Mouse (Mus musculus): ENCODE data around the gene Mmp12. TPM values are rescaled to one million over a fixed set of nuclear protein-coding genes. Genes with fewer than 3 reads are reported as not detected.

The Mmp12 gene
- polyA plus RNA-seq, 1 experiment from 2014 or later: not detected

Other genes with a start within 250 kb of the Mmp12 start
- 23.6 and 23.8 TPM in 2 replicates for gene Dync2h1, start 159.9 kb upstream of the Mmp12 start, polyA plus RNA-seq (2014; fragmentation: Nextera tagmentation; extraction: Ambion mirVana)
- 119 and 120 TPM in 2 replicates for gene Dcun1d5, start 159.9 kb upstream of the Mmp12 start, polyA plus RNA-seq (2014; fragmentation: Nextera tagmentation; extraction: Ambion mirVana)
- gene Mmp13, start 71.9 kb upstream of the Mmp12 start, polyA plus RNA-seq (2014; fragmentation: Nextera tagmentation; extraction: Ambion mirVana): not detected in 2 replicates
- gene Mmp1b, start 43.7 kb downstream of the Mmp12 start, polyA plus RNA-seq (2014; fragmentation: Nextera tagmentation; extraction: Ambion mirVana): not detected in 2 replicates
- not detected in 2 replicates for gene Mmp3, start 101.4 kb downstream of the Mmp12 start, polyA plus RNA-seq (2014; fragmentation: Nextera tagmentation; extraction: Ambion mirVana)
- not detected in 2 replicates for gene Mmp10, start 158.0 kb downstream of the Mmp12 start, polyA plus RNA-seq (2014; fragmentation: Nextera tagmentation; extraction: Ambion mirVana)
- gene Mmp8, start 214.1 kb downstream of the Mmp12 start, polyA plus RNA-seq (2014; fragmentation: Nextera tagmentation; extraction: Ambion mirVana): 0.08 and 0.25 TPM in 2 replicates
- gene Mmp27, start 227.0 kb downstream of the Mmp12 start, polyA plus RNA-seq (2014; fragmentation: Nextera tagmentation; extraction: Ambion mirVana): not detected in 2 replicates

Measured in hindbrain, embryonic 14.5 days (tissue).